Comparison of ENCODE assay signal across 10 mouse cellular contexts in genomic region chr9:75196335-75196734, GRCm38 (mm10). TPM values are rescaled to one million over a fixed set of nuclear protein-coding genes. Genes with fewer than 3 reads are reported as not detected.
DNase-seq lines count a peak whose midpoint lies in the region; ATAC-seq and TF ChIP-seq lines count a peak whose summit lies in the region.
"Had no signal": no experiment of that assay in that cellular context is flagged by ENCODE, and none has a peak within 500 bp of the region (broad histone marks: within the 10 kb centered on the region; RNA-seq: fewer than 3 reads in every experiment).

No protein-coding gene starts in this region.

- WGBS in liver, embryonic 11.5 days = 23% methylated on average over 2 of the region's 2 CpGs
- WGBS in liver, embryonic 12.5 days (ENCODE audit: insufficient replicate concordance) = 11% methylated on average over 2 of the region's 2 CpGs

- no peak overlapping the region for H3ac ChIP-seq in myocyte (ENCODE audit: control insufficient read depth, insufficient read length)

- no peak overlapping the region for H3K9ac ChIP-seq in liver, embryonic 11.5 days (ENCODE audit: low read depth, low read length)
- no peak overlapping the region for H3K9ac ChIP-seq in liver, embryonic 12.5 days

- no peaks in the 10 kb centered on the region for H3K27me3 ChIP-seq in liver, embryonic 11.5 days (replicated peaks; ENCODE audit: control insufficient read depth, insufficient read depth, low read length)
- H3K27me3 ChIP-seq in liver, embryonic 12.5 days (replicated peaks) = no peaks in the 10 kb centered on the region
- H3K27me3 ChIP-seq in Patski = no peaks in the 10 kb centered on the region
- H3K27me3 ChIP-seq in myocyte (ENCODE audit: control insufficient read depth, insufficient read depth, insufficient read length) = no peaks in the 10 kb centered on the region

- DNase-seq in liver, embryonic 11.5 days (ENCODE audit: low spot score) = no peak
- peak; percentile 67 for DNase-seq in Patski (ENCODE audit: low read depth, low spot score)
- DNase-seq: gastrocnemius, postnatal 10 days; lung, postnatal 10 days had no signal

- ATAC-seq in liver, embryonic 11.5 days (replicated peaks; ENCODE audit: low FRiP score) = peak; percentile 31; the same call in 1 of the 2 replicates
- ATAC-seq in liver, embryonic 12.5 days = no peak
- ATAC-seq in Patski = peak; percentile 93
- peak; percentile 94 for ATAC-seq in granulocyte monocyte progenitor cell, adult 5-6 weeks (replicated peaks; ENCODE audit: poor library complexity, severe bottlenecking)
- ATAC-seq in erythroid progenitor cell, adult 5-6 weeks (replicated peaks; ENCODE audit: low FRiP score, poor library complexity, severe bottlenecking) = no peak
- ATAC-seq in CD4-positive, CD25-positive, alpha-beta regulatory T cell, adult 4 months = no peak

- no peak overlapping the region for H3K27ac ChIP-seq in liver, embryonic 11.5 days (ENCODE audit: low read depth, low read length)
- no peak overlapping the region for H3K27ac ChIP-seq in liver, embryonic 12.5 days
- H3K27ac ChIP-seq: kidney, postnatal 0 days had no signal

- H3K4me1 ChIP-seq in liver, embryonic 11.5 days (replicated peaks; ENCODE audit: control insufficient read depth, insufficient read depth, low read length) = no peaks in the 10 kb centered on the region
- no peaks in the 10 kb centered on the region for H3K4me1 ChIP-seq in liver, embryonic 12.5 days

- H3K9me3 ChIP-seq in liver, embryonic 11.5 days (ENCODE audit: control insufficient read depth, low read length) = no peaks in the 10 kb centered on the region
- H3K9me3 ChIP-seq in liver, embryonic 12.5 days (replicated peaks) = no peaks in the 10 kb centered on the region

- no peaks in the 10 kb centered on the region for H3K36me3 ChIP-seq in liver, embryonic 11.5 days (ENCODE audit: control insufficient read depth, insufficient read depth, low read length)
- peaks cover 2% of the 10 kb centered on the region; the same call in 1 of the 2 replicates for H3K36me3 ChIP-seq in liver, embryonic 12.5 days
- H3K36me3 ChIP-seq in myocyte (ENCODE audit: control insufficient read depth, insufficient read depth) = peaks cover 20% of the 10 kb centered on the region

- H3K79me2 ChIP-seq in myocyte (ENCODE audit: control insufficient read depth, insufficient read depth) = no peaks in the 10 kb centered on the region

- no peak for TF ChIP-seq CTCF in Patski (IDR thresholded peaks at IDR 0.05)

- POLR2A ChIA-PET in Patski (lab: Charles Lee) = interaction anchor here (0.6 kb wide), 1 partner anchor 1650 kb away, joined by 3 read pairs; no protein-coding TSS in a partner anchor

- no peak overlapping the region for H3K4me3 ChIP-seq in liver, embryonic 11.5 days (ENCODE audit: low read depth, low read length)
- no peak overlapping the region for H3K4me3 ChIP-seq in liver, embryonic 12.5 days
- H3K4me3 ChIP-seq in myocyte = no peak overlapping the region

- CTCF ChIA-PET in Patski (lab: Charles Lee) = interaction anchor here (1.0 to 1.4 kb wide), 5 partner anchors 10 to 158 kb away, joined by 3 to 4 read pairs (median 3); no protein-coding TSS in a partner anchor

- in situ Hi-C loops in Patski (cut with MboI; ENCODE audit: low pct_unique_long_range_greater_than_20kb) = no loop called here

- no peak overlapping the region for H3K4me2 ChIP-seq in liver, embryonic 11.5 days
- no peak overlapping the region for H3K4me2 ChIP-seq in liver, embryonic 12.5 days
- peak overlapping the region; percentile 56 for H3K4me2 ChIP-seq in myocyte (ENCODE audit: low read depth)

- TF ChIP-seq POLR2A in myocyte (IDR thresholded peaks at IDR 0.05; ENCODE audit: insufficient read length, low read depth) = no peak

TF ChIP-seq in myocyte, 11 proteins besides CTCF, POLR2A, EP300 and RAD21:
- TF ChIP-seq MYOG (IDR thresholded peaks at IDR 0.05; ENCODE audit: control insufficient read depth in 1 of 3, insufficient read depth in 1 of 3, insufficient read length in 2 of 3, low read depth in 2 of 3) (peak in 2 of 3 experiments; percentile 18 to 86), MAX (IDR thresholded peaks at IDR 0.05; ENCODE audit: low read depth) (no peak), E2F4 (IDR thresholded peaks at IDR 0.05; ENCODE audit: insufficient read depth) (no peak), MYOD1 (IDR thresholded peaks at IDR 0.05; ENCODE audit: control insufficient read depth in 1 of 3, insufficient read length in 2 of 3, low read depth in 2 of 3) (peak; percentile 73 to 83 (median 80)), TCF12 (IDR thresholded peaks at IDR 0.05; ENCODE audit: insufficient read depth, poor library complexity, severe bottlenecking) (peak; percentile 26)

RNA-seq across cellular contexts. Expression of gene Myo5c, which starts 35.5 kb away (rescaled TPM):
- 0.85 and 1.1 TPM in 2 replicates for polyA plus RNA-seq in liver, embryonic 11.5 days (2014; fragmentation: Nextera tagmentation; extraction: Ambion mirVana)
- 0.41 and 0.49 TPM in 2 replicates for polyA plus RNA-seq in liver, embryonic 12.5 days (2016; fragmentation: Nextera tagmentation; extraction: Ambion mirVana)
- polyA plus RNA-seq in Patski (2021) (20.1 TPM), myocyte (2012; fragmentation: generic; extraction: Trizol) (0.07 TPM)
- not detected in 2 replicates for total RNA-seq in granulocyte monocyte progenitor cell, adult 5-6 weeks (2014; fragmentation: Nextera tagmentation)
- total RNA-seq in granulocyte monocyte progenitor cell, adult 5-6 weeks (2017) = not detected in 2 replicates
- total RNA-seq in erythroid progenitor cell, adult 5-6 weeks (2015; ENCODE audit: low replicate concordance) = not detected in 2 replicates
- total RNA-seq in erythroid progenitor cell, adult 5-6 weeks (2017; ENCODE audit: low replicate concordance) = not detected in 2 replicates
- 1 to 10 TPM in 1 of 2 experiments, not detected in 1; 1.1 TPM for polyA plus RNA-seq in CD4-positive, CD25-positive, alpha-beta regulatory T cell, adult 4 months (2017; shearing (Covaris generic))

Comparison
In these comparisons a context has a peak if more than half of its experiments do, and no peak if none do; other contexts are left out.
1. ATAC-seq: peak in liver, embryonic 11.5 days (single experiment), Patski (single experiment) and granulocyte monocyte progenitor cell, adult 5-6 weeks (single experiment); none in liver, embryonic 12.5 days (single experiment), erythroid progenitor cell, adult 5-6 weeks (single experiment) and CD4-positive, CD25-positive, alpha-beta regulatory T cell, adult 4 months (single experiment).
2. RNA of gene Myo5c, which starts 35.5 kb away (polyA plus RNA-seq): 20.1 TPM in Patski (single experiment); 1.1 TPM in CD4-positive, CD25-positive, alpha-beta regulatory T cell, adult 4 months, 0.85 to 1.1 TPM in liver, embryonic 11.5 days, 0.41 to 0.49 TPM in liver, embryonic 12.5 days and 0.07 TPM in myocyte (single experiment); every median in the first group is over 10 times any median in the second.